Mouse (Mus musculus): ENCODE data around the gene Apoe.

GRCm38 (mm10) chr7:19685374-19685773 is 13.6 kb downstream of the Apoe start:
- TF ChIP-seq EP300 (IDR thresholded peaks at IDR 0.05; ENCODE audit: low read depth) = peak; percentile 91
- no peak for TF ChIP-seq CTCF (IDR thresholded peaks at IDR 0.05; ENCODE audit: low read depth)

All from liver, postnatal 0 days (tissue).